ENCODE assay signal across 9 mouse cellular contexts in genomic region chr3:101462294-101462693, GRCm38 (mm10).
DNase-seq lines count a peak whose midpoint lies in the region; ATAC-seq and TF ChIP-seq lines count a peak whose summit lies in the region.
"Had no signal": no experiment of that assay in that cellular context is flagged by ENCODE, and none has a peak within 500 bp of the region (broad histone marks: within the 10 kb centered on the region; RNA-seq: fewer than 3 reads in every experiment).

No protein-coding gene starts in this region.

- no peak overlapping the region for H3K4me3 ChIP-seq in embryonic facial prominence, embryonic 13.5 days
- H3K4me3 ChIP-seq in heart, postnatal 0 days (ENCODE audit: low read depth, low read length) = no peak overlapping the region
- H3K4me3 ChIP-seq in liver, postnatal 0 days (ENCODE audit: low read depth, low read length) = no peak overlapping the region
- H3K4me3 ChIP-seq: heart, embryonic 13.5 days had no signal

- peak; percentile 43 to 55 for DNase-seq in adrenal gland, postnatal 4 days (ENCODE audit: low spot score in 2 of 2)
- peak; percentile 72 for DNase-seq in heart, postnatal 0 days (ENCODE audit: low spot score)
- peak; percentile 80 for DNase-seq in kidney, postnatal 14 days
- DNase-seq in liver, postnatal 0 days = peak; percentile 77
- peak; percentile 33 for DNase-seq in ovary, adult 18-20 months (ENCODE audit: low spot score)
- peak; percentile 36 to 46 for DNase-seq in thymus, adult 18-20 months

- no peaks in the 10 kb centered on the region for H3K27me3 ChIP-seq in embryonic facial prominence, embryonic 13.5 days
- H3K27me3 ChIP-seq in heart, postnatal 0 days (ENCODE audit: control insufficient read depth, insufficient read depth, low read length) = no peaks in the 10 kb centered on the region
- no peaks in the 10 kb centered on the region for H3K27me3 ChIP-seq in liver, postnatal 0 days (ENCODE audit: insufficient read depth, low read length)
- H3K27me3 ChIP-seq: heart, embryonic 13.5 days had no signal

- H3K9me3 ChIP-seq in embryonic facial prominence, embryonic 13.5 days = peaks cover 10% of the 10 kb centered on the region
- H3K9me3 ChIP-seq in heart, postnatal 0 days (replicated peaks; ENCODE audit: control insufficient read depth, low read length) = no peaks in the 10 kb centered on the region
- no peaks in the 10 kb centered on the region for H3K9me3 ChIP-seq in liver, postnatal 0 days (ENCODE audit: low read length)

- no peak for TF ChIP-seq EP300 in heart, postnatal 0 days (IDR thresholded peaks at IDR 0.05; ENCODE audit: low read depth)
- no peak for TF ChIP-seq EP300 in liver, postnatal 0 days (IDR thresholded peaks at IDR 0.05; ENCODE audit: low read depth)

- H3K36me3 ChIP-seq in embryonic facial prominence, embryonic 13.5 days = peaks cover 30% of the 10 kb centered on the region
- H3K36me3 ChIP-seq in heart, postnatal 0 days (replicated peaks; ENCODE audit: control insufficient read depth, insufficient read depth, low read length) = peaks cover 22% of the 10 kb centered on the region
- no peaks in the 10 kb centered on the region for H3K36me3 ChIP-seq in liver, postnatal 0 days (replicated peaks; ENCODE audit: insufficient read depth, low read length)

- H3K27ac ChIP-seq in embryonic facial prominence, embryonic 13.5 days = peak overlapping the region; percentile 92
- no peak overlapping the region for H3K27ac ChIP-seq in heart, postnatal 0 days (ENCODE audit: low read depth)
- no peak overlapping the region for H3K27ac ChIP-seq in liver, postnatal 0 days (ENCODE audit: low read depth)
- H3K27ac ChIP-seq: heart, embryonic 13.5 days had no signal

- no peak overlapping the region for H3K9ac ChIP-seq in embryonic facial prominence, embryonic 13.5 days
- no peak overlapping the region for H3K9ac ChIP-seq in heart, postnatal 0 days (replicated peaks; ENCODE audit: low read depth, low read length)
- no peak overlapping the region for H3K9ac ChIP-seq in liver, postnatal 0 days (replicated peaks)
- H3K9ac ChIP-seq: heart, embryonic 13.5 days had no signal

- H3K4me2 ChIP-seq in embryonic facial prominence, embryonic 13.5 days = no peak overlapping the region; the same call in 1 of the 2 replicates
- no peak overlapping the region for H3K4me2 ChIP-seq in heart, postnatal 0 days (ENCODE audit: low read depth, low read length)
- no peak overlapping the region for H3K4me2 ChIP-seq in liver, postnatal 0 days (ENCODE audit: low read depth, low read length)
- H3K4me2 ChIP-seq: heart, embryonic 13.5 days had no signal

- WGBS in embryonic facial prominence, embryonic 13.5 days = 21% methylated on average over 5 of the region's 5 CpGs
- WGBS in heart, postnatal 0 days = 36% methylated on average over 5 of the region's 5 CpGs
- 30% methylated on average over 5 of the region's 5 CpGs for WGBS in liver, postnatal 0 days (ENCODE audit: insufficient replicate concordance)

- TF ChIP-seq CTCF in heart, postnatal 0 days (IDR thresholded peaks at IDR 0.05; ENCODE audit: low read depth) = peak; percentile 87
- peak; percentile 91 for TF ChIP-seq CTCF in liver, postnatal 0 days (IDR thresholded peaks at IDR 0.05; ENCODE audit: low read depth)

- ATAC-seq in CD4-positive, CD25-positive, alpha-beta regulatory T cell, adult 4 months = peak; percentile 67
- ATAC-seq in embryonic facial prominence, embryonic 13.5 days (ENCODE audit: insufficient number of reproducible peaks, insufficient read depth, low FRiP score, low TSS enrichment, low read depth) = no peak
- ATAC-seq in heart, postnatal 0 days (ENCODE audit: insufficient read depth, low read depth) = peak; percentile 41; the same call in 1 of the 2 replicates
- no peak for ATAC-seq in liver, postnatal 0 days

- H3K4me1 ChIP-seq in embryonic facial prominence, embryonic 13.5 days = peaks cover 33% of the 10 kb centered on the region
- H3K4me1 ChIP-seq in heart, postnatal 0 days (ENCODE audit: control insufficient read depth, insufficient read depth) = no peaks in the 10 kb centered on the region
- no peaks in the 10 kb centered on the region for H3K4me1 ChIP-seq in liver, postnatal 0 days (ENCODE audit: insufficient read depth)

Comparison
In these comparisons a context has a peak if more than half of its experiments do, and no peak if none do; other contexts are left out.
1. ATAC-seq: peak in CD4-positive, CD25-positive, alpha-beta regulatory T cell, adult 4 months (single experiment) and heart, postnatal 0 days (single experiment); none in embryonic facial prominence, embryonic 13.5 days (single experiment) and liver, postnatal 0 days (single experiment).
2. Peak in every context shown above with its lines, with median percentiles within 50 percentile points of each other: DNase-seq.